Mouse (Mus musculus) G1E (cell line): ENCODE data around the gene Hectd2.

Experiments used
- CTCF ChIP-seq: IDR thresholded peaks from 2 replicates; pipeline ENCODE4 v1.5.1; 2012; ENCODE audit warnings: low read depth, low read length, inconsistent platforms, mixed read lengths
- GATA1 ChIP-seq: IDR thresholded peaks from 2 replicates; pipeline ENCODE4 v1.6.1; 2012; ENCODE audit warnings: borderline replicate concordance, low read length, inconsistent platforms, mixed read lengths
- GATA2 ChIP-seq: IDR thresholded peaks from 2 replicates; pipeline ENCODE4 v1.6.1; 2012; ENCODE audit warnings: low read depth, low read length, inconsistent platforms, borderline replicate concordance
- POLR2AphosphoS5 ChIP-seq: IDR thresholded peaks from 2 replicates; pipeline ENCODE4 v1.6.1; 2012; ENCODE audit warnings: low read depth, low read length, inconsistent platforms; ENCODE audit not compliant: insufficient replicate concordance
- TAL1 ChIP-seq: conservative IDR thresholded peaks from 2 replicates; pipeline ENCODE4 v1.6.1; 2012; ENCODE audit warnings: low read depth, low read length, inconsistent platforms, mixed read lengths

DNA sequence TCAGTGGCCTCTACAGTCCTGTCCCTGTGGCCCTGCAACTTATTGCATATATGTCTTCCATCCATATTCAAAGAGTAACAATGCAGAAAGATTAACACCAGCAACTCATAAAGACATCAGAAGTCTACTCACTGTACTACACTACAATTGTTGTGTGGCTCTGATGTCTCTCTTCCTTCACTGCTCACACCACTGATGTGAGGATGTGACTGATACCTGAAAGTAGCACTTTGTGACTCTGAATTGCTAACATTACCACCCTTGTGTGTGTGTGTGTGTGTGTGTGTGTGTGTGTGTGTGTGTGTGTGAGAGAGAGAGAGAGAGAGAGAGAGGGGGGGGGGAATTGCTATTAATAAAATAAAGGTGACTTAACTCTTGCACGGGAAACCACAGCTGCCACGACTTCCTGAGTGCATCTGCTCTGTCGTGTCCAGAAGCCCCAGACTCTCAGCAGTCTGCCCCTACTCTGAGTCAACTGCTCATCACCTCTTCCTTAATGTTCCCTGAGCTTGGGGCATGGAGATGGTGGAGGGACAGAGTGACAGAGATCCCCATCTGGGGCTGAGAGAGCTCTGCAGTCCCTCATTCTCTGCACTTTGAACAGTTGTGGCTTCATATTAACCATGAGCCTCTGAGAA lies 31.8 kb upstream of the Hectd2 start:
- no peak for TF ChIP-seq CTCF
- no peak for TF ChIP-seq POLR2AphosphoS5
- TF ChIP-seq GATA1, result no peak
- TF ChIP-seq GATA2, result no peak
- TF ChIP-seq TAL1, result no peak
